Mouse (Mus musculus): ENCODE measurements at regions not wholly inside any gene's neighbourhood (a gene's known extent, or its start where the extent isn't known, plus 50 kb on each side); places are given as distances from the start of the nearest gene placed in this dataset.
A peak's percentile ranks its signal among the peaks of the same experiment; 100 is the strongest.

- H3K4me3 ChIP-seq (ENCODE audit: insufficient read depth, low read length) = no peak overlapping the region
- no peak for TF ChIP-seq CTCF (IDR thresholded peaks at IDR 0.05; ENCODE audit: extremely low read depth, insufficient read depth, low read length)
- TF ChIP-seq POLR2A (IDR thresholded peaks at IDR 0.05; ENCODE audit: extremely low read depth, insufficient read depth, low read length) = no peak
- H3K4me1 ChIP-seq (ENCODE audit: control insufficient read depth, insufficient read depth, low read length) = no peaks in the 10 kb centered on the region; the same call in 1 of the 2 replicates
- H3K27ac ChIP-seq (ENCODE audit: insufficient read depth, low read length) = no peak overlapping the region
These were observed 77.1 kb upstream of the Phactr1 start for GRCm38 (mm10) chr13:42603308-42603707.

GRCm38 (mm10) chr13:42607735-42608134 is 72.7 kb upstream of the Phactr1 start:
- no peak overlapping the region for H3K4me3 ChIP-seq (ENCODE audit: insufficient read depth, low read length)
- H3K27ac ChIP-seq (ENCODE audit: insufficient read depth, low read length) = no peak overlapping the region
- TF ChIP-seq POLR2A (IDR thresholded peaks at IDR 0.05; ENCODE audit: extremely low read depth, insufficient read depth, low read length) (no peak), CTCF (IDR thresholded peaks at IDR 0.05; ENCODE audit: extremely low read depth, insufficient read depth, low read length) (no peak)
- H3K4me1 ChIP-seq (ENCODE audit: control insufficient read depth, insufficient read depth, low read length) = no peaks in the 10 kb centered on the region; the same call in 1 of the 2 replicates

GRCm38 (mm10) chr13:42608963-42609362 is 71.5 kb upstream of the Phactr1 start:
- Histone ChIP-seq H3K4me1 (ENCODE audit: control insufficient read depth, insufficient read depth, low read length) (no peaks in the 10 kb centered on the region), H3K4me3 (ENCODE audit: insufficient read depth, low read length) (no peak overlapping the region), H3K27ac (ENCODE audit: insufficient read depth, low read length) (no peak overlapping the region)
- TF ChIP-seq CTCF (IDR thresholded peaks at IDR 0.05; ENCODE audit: extremely low read depth, insufficient read depth, low read length) = no peak
- TF ChIP-seq POLR2A (IDR thresholded peaks at IDR 0.05; ENCODE audit: extremely low read depth, insufficient read depth, low read length) = no peak

GRCm38 (mm10) chr13:42613326-42613725 is 67.1 kb upstream of the Phactr1 start:
- Histone ChIP-seq H3K4me1 (ENCODE audit: control insufficient read depth, insufficient read depth, low read length) (peaks cover 1% of the 10 kb centered on the region; the same call in 1 of the 2 replicates), H3K27ac (ENCODE audit: insufficient read depth, low read length) (no peak overlapping the region), H3K4me3 (ENCODE audit: insufficient read depth, low read length) (no peak overlapping the region)
- no peak for TF ChIP-seq CTCF (IDR thresholded peaks at IDR 0.05; ENCODE audit: extremely low read depth, insufficient read depth, low read length)
- TF ChIP-seq POLR2A (IDR thresholded peaks at IDR 0.05; ENCODE audit: extremely low read depth, insufficient read depth, low read length) = no peak

GRCm38 (mm10) chr13:42615826-42616225 is 64.6 kb upstream of the Phactr1 start:
- peaks cover 1% of the 10 kb centered on the region; the same call in 1 of the 2 replicates for H3K4me1 ChIP-seq (ENCODE audit: control insufficient read depth, insufficient read depth, low read length)
- no peak overlapping the region for H3K4me3 ChIP-seq (ENCODE audit: insufficient read depth, low read length)
- TF ChIP-seq CTCF (IDR thresholded peaks at IDR 0.05; ENCODE audit: extremely low read depth, insufficient read depth, low read length) = no peak
- TF ChIP-seq POLR2A (IDR thresholded peaks at IDR 0.05; ENCODE audit: extremely low read depth, insufficient read depth, low read length) = no peak
- H3K27ac ChIP-seq (ENCODE audit: insufficient read depth, low read length) = no peak overlapping the region

- TF ChIP-seq POLR2A (IDR thresholded peaks at IDR 0.05; ENCODE audit: extremely low read depth, insufficient read depth, low read length) (no peak), CTCF (IDR thresholded peaks at IDR 0.05; ENCODE audit: extremely low read depth, insufficient read depth, low read length) (no peak)
- Histone ChIP-seq H3K4me3 (ENCODE audit: insufficient read depth, low read length) (no peak overlapping the region), H3K27ac (ENCODE audit: insufficient read depth, low read length) (peak overlapping the region; percentile 71; the same call in 1 of the 2 replicates), H3K4me1 (ENCODE audit: control insufficient read depth, insufficient read depth, low read length) (peaks cover 1% of the 10 kb centered on the region; the same call in 1 of the 2 replicates)
These were observed 63.2 kb upstream of the Phactr1 start for GRCm38 (mm10) chr13:42617225-42617624.

GRCm38 (mm10) chr13:42617844-42618243 is 62.6 kb upstream of the Phactr1 start:
- Histone ChIP-seq H3K27ac (ENCODE audit: insufficient read depth, low read length) (peak overlapping the region; percentile 41; the same call in 1 of the 2 replicates), H3K4me1 (ENCODE audit: control insufficient read depth, insufficient read depth, low read length) (peaks cover 1% of the 10 kb centered on the region; the same call in 1 of the 2 replicates), H3K4me3 (ENCODE audit: insufficient read depth, low read length) (no peak overlapping the region)
- TF ChIP-seq POLR2A (IDR thresholded peaks at IDR 0.05; ENCODE audit: extremely low read depth, insufficient read depth, low read length) = no peak
- no peak for TF ChIP-seq CTCF (IDR thresholded peaks at IDR 0.05; ENCODE audit: extremely low read depth, insufficient read depth, low read length)

DNA sequence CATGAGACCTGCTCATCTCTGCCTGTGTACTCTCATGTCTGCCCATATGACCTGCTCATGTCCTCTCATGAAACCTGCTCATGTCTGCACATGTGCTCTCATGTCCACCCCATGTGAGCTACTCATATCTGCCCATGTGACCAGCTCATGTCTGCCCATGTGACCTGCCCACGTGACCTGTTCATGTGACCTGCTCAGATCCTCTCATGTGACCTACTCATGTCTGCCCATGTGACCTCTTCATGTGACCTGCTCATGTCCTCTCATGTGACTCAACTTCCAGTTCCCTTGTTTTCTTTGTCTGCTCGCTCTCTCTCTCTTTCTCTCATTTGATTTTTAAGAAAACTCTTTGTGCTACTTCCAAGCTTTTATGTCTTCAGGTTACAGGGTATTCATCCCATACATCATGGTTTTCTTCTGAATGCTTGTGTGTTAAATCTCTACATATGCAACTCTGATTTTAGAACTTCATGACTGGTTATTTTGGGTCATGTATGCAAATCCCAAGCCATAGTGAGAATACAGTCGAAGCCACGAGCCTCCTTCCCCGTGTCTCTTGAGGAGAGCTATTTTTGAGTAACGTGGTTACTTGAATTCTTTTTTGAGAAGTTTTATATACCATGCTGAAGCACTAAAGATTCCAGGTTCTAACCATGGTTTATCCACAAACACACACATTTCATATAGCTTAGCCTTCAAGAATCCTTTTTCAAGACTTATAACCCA is 60.7 kb upstream of the Phactr1 start:
- H3K4me1 ChIP-seq (ENCODE audit: control insufficient read depth, insufficient read depth, low read length) = peaks cover 1% of the 10 kb centered on the region; the same call in 1 of the 2 replicates
- H3K4me3 ChIP-seq (ENCODE audit: insufficient read depth, low read length) = no peak overlapping the region
- TF ChIP-seq POLR2A (IDR thresholded peaks at IDR 0.05; ENCODE audit: extremely low read depth, insufficient read depth, low read length) = no peak
- TF ChIP-seq CTCF (IDR thresholded peaks at IDR 0.05; ENCODE audit: extremely low read depth, insufficient read depth, low read length) = no peak
- H3K27ac ChIP-seq (ENCODE audit: insufficient read depth, low read length) = no peak overlapping the region

- Histone ChIP-seq H3K4me3 (ENCODE audit: insufficient read depth, low read length) (no peak overlapping the region), H3K4me1 (ENCODE audit: control insufficient read depth, insufficient read depth, low read length) (no peaks in the 10 kb centered on the region), H3K27ac (ENCODE audit: insufficient read depth, low read length) (no peak overlapping the region)
- peak; percentile 54 for TF ChIP-seq CTCF (IDR thresholded peaks at IDR 0.05; ENCODE audit: extremely low read depth, insufficient read depth, low read length)
- TF ChIP-seq POLR2A (IDR thresholded peaks at IDR 0.05; ENCODE audit: extremely low read depth, insufficient read depth, low read length) = no peak
These were observed 56.9 kb upstream of the Phactr1 start for GRCm38 (mm10) chr13:42623491-42623890.

All from cortical plate, adult 2 months (tissue).